Mouse (Mus musculus) lung, adult 2 months (tissue): ENCODE measurements around the gene Fbln1.

Experiments
- CTCF ChIP-seq: fragments of 200-500 bp; IDR thresholded peaks from 2 replicates; pipeline ENCODE4 v1.5.1; 2011; ENCODE audit warnings: mild to moderate bottlenecking, low read length, control low read depth; ENCODE audit not compliant: insufficient read depth
- POLR2A ChIP-seq: fragments of 200-500 bp; IDR thresholded peaks from 2 replicates; pipeline ENCODE4 v1.6.1; 2011; ENCODE audit warnings: low read depth, mild to moderate bottlenecking, control low read depth, low read length, borderline replicate concordance; ENCODE audit errors: extremely low read depth

- no peak for TF ChIP-seq CTCF
- no peak for TF ChIP-seq POLR2A
Observed at GRCm38 (mm10) chr15:85210686-85211085, 4.9 kb downstream of the Fbln1 start.
